8 mouse cellular contexts compared by ENCODE assay signal in the genomic region with DNA sequence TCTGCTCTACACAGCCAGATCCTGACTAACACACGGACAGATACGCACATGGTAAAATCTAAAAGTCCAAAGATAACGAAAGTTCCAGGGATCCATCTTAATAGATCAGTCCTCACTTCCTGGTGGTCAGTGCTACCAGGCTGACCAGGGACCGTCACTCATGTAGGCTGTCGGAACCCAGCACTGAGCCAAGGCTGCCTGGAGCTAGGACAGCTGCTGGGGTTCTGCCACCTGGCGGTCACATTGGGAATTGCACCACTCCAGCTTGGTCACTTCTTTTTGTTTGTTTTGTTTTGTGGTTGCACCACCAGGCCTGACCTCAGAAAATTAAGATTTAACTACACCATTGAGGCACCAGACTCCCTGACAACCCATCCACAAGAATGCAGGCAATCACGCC. TPM values are rescaled to one million over a fixed set of nuclear protein-coding genes. Genes with fewer than 3 reads are reported as not detected.
DNase-seq lines count a peak whose midpoint lies in the region; ATAC-seq and TF ChIP-seq lines count a peak whose summit lies in the region.

No protein-coding gene starts in this region.

- ATAC-seq in neutrophil, adult 5-6 weeks (ENCODE audit: extremely low read depth, insufficient number of reproducible peaks, low FRiP score, poor library complexity, severe bottlenecking) = peak; percentile 37; the same call in 1 of the 2 replicates
- ATAC-seq in activated CD4-positive, CD25-positive, alpha-beta regulatory T cell, adult 4 months = no peak

- TF ChIP-seq POLR2A in brain, embryonic 14.5 days (IDR thresholded peaks at IDR 0.05; ENCODE audit: borderline replicate concordance, extremely low read depth, insufficient read depth, insufficient read length, poor library complexity, severe bottlenecking) = no peak

- intact Hi-C loops in left cerebral cortex, postnatal 36 days (cut with DNase I) = loop anchor here (2.0 to 10.0 kb wide), 2 partner anchors 181 to 337 kb away; no protein-coding TSS in a partner anchor
- intact Hi-C loops in left cerebral cortex, postnatal 4 days (cut with DNase I) = loop anchor here (2.0 to 5.0 kb wide), 2 partner anchors 181 to 310 kb away; no protein-coding TSS in a partner anchor

- peak; percentile 40 to 58 for DNase-seq in left cerebral cortex, adult 18-20 months (ENCODE audit: low spot score in 2 of 2)
- no peak for DNase-seq in left cerebral cortex, postnatal 36 days (ENCODE audit: low spot score in 2 of 2)
- DNase-seq in ES-CJ7 (ENCODE audit: low read depth, low spot score) = peak; percentile 57
- DNase-seq in brain, embryonic 14.5 days (ENCODE audit: low read depth) = peak; percentile 39
- DNase-seq in frontal cortex, postnatal 36 days (ENCODE audit: low spot score in 2 of 2) = peak; percentile 40 to 45
- DNase-seq in left cerebral cortex, postnatal 4 days = peak; percentile 77

- TF ChIP-seq CTCF in brain, embryonic 14.5 days (IDR thresholded peaks at IDR 0.05; ENCODE audit: borderline replicate concordance, extremely low read depth, insufficient read depth, insufficient read length) = peak; percentile 96

RNA-seq across cellular contexts. Expression of a gene that starts 14.6 kb away (rescaled TPM):
- total RNA-seq in left cerebral cortex, adult 18-20 months (2021) = 10 to 100 TPM; 12.8 to 15.4 TPM
- 10 to 100 TPM; 16.7 to 19.4 TPM for total RNA-seq in left cerebral cortex, postnatal 36 days (2021)
- polyA plus RNA-seq in brain, embryonic 14.5 days (2012; rRNA removed) = 19.5 and 24.4 TPM in 2 replicates
- 10 to 100 TPM; 15.4 to 17.4 TPM for total RNA-seq in left cerebral cortex, postnatal 4 days (2021)
- 147 and 156 TPM in 2 replicates for total RNA-seq in neutrophil, adult 5-6 weeks (2017)
- polyA plus RNA-seq in activated CD4-positive, CD25-positive, alpha-beta regulatory T cell, adult 4 months (2017; shearing (Covaris generic)) = 100 to 1,000 TPM; 408 to 719 TPM

Comparison
In these comparisons a context has a peak if more than half of its experiments do, and no peak if none do; other contexts are left out.
1. DNase-seq: peak in left cerebral cortex, adult 18-20 months (2 of 2), ES-CJ7 (single experiment), brain, embryonic 14.5 days (single experiment), frontal cortex, postnatal 36 days (2 of 2) and left cerebral cortex, postnatal 4 days (single experiment); none in left cerebral cortex, postnatal 36 days (0 of 2).